Comparison of ENCODE assay signal across 18 mouse cellular contexts in the genomic region with DNA sequence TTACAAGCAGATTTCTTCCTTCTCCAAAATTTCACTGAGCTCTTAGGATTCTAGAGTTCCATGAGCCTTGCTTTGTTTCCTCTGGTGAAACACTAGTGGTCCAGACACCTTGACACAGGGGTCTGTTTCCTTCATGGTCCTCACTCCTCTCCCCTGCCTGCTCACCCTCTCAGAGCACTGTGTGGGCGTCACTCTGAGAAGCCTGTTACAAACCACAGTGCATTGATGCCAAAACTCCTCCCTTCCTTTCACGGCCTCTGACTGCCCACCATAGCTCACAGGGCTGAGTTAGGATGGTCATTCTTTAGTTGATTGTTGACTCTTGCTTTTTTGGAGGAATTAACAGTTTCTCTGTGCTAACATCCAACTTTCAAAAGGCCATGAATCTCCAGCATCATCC. TPM values are rescaled to one million over a fixed set of nuclear protein-coding genes. Genes with fewer than 3 reads are reported as not detected.
A peak's percentile ranks its signal among the peaks of the same experiment; 100 is the strongest.
DNase-seq lines count a peak whose midpoint lies in the region; ATAC-seq and TF ChIP-seq lines count a peak whose summit lies in the region.
"Had no signal": no experiment of that assay in that cellular context is flagged by ENCODE, and none has a peak within 500 bp of the region (broad histone marks: within the 10 kb centered on the region; RNA-seq: fewer than 3 reads in every experiment).

No protein-coding gene starts in this region.

- H3K4me3 ChIP-seq in midbrain, embryonic 10.5 days: no peak overlapping the region
- no peak overlapping the region for H3K4me3 ChIP-seq in midbrain, embryonic 14.5 days (replicated peaks; ENCODE audit: low read depth, low read length)
- no peak overlapping the region for H3K4me3 ChIP-seq in forebrain, embryonic 14.5 days (ENCODE audit: low read depth, low read length)
- no peak overlapping the region for H3K4me3 ChIP-seq in midbrain, postnatal 0 days (ENCODE audit: low read depth, low read length)
- H3K4me3 ChIP-seq: heart, adult 2 months; liver, embryonic 15.5 days; neural tube, embryonic 12.5 days had no signal

- H3K36me3 ChIP-seq in midbrain, embryonic 10.5 days: peaks cover 19% of the 10 kb centered on the region
- peaks cover 26% of the 10 kb centered on the region for H3K36me3 ChIP-seq in midbrain, embryonic 14.5 days (ENCODE audit: control insufficient read depth, insufficient read depth, low read length)
- peaks cover 34% of the 10 kb centered on the region for H3K36me3 ChIP-seq in forebrain, embryonic 14.5 days (ENCODE audit: control insufficient read depth, insufficient read depth, low read length)
- peaks cover 3% of the 10 kb centered on the region for H3K36me3 ChIP-seq in midbrain, postnatal 0 days (ENCODE audit: insufficient read depth, low read length)
- H3K36me3 ChIP-seq: liver, embryonic 15.5 days had no signal

- no peak overlapping the region for H3K4me2 ChIP-seq in midbrain, embryonic 14.5 days (ENCODE audit: low read length)
- no peak overlapping the region for H3K4me2 ChIP-seq in forebrain, embryonic 14.5 days (ENCODE audit: low read length)
- no peak overlapping the region for H3K4me2 ChIP-seq in midbrain, postnatal 0 days (ENCODE audit: low read depth, low read length, poor library complexity, severe bottlenecking)
- H3K4me2 ChIP-seq: liver, embryonic 15.5 days; neural tube, embryonic 12.5 days had no signal

- H3K4me1 ChIP-seq in midbrain, embryonic 10.5 days: peaks cover 63% of the 10 kb centered on the region
- peaks cover 3% of the 10 kb centered on the region; the same call in 1 of the 2 replicates for H3K4me1 ChIP-seq in midbrain, embryonic 14.5 days (ENCODE audit: control insufficient read depth, insufficient read depth, low read length)
- peaks cover 23% of the 10 kb centered on the region for H3K4me1 ChIP-seq in forebrain, embryonic 14.5 days (ENCODE audit: control insufficient read depth, insufficient read depth, low read length)
- H3K4me1 ChIP-seq in midbrain, postnatal 0 days (ENCODE audit: insufficient read depth, low read length): no peaks in the 10 kb centered on the region
- H3K4me1 ChIP-seq: liver, embryonic 15.5 days had no signal

- H3K27ac ChIP-seq in midbrain, embryonic 10.5 days (replicated peaks): peak overlapping the region; percentile 47; the same call in 1 of the 2 replicates
- H3K27ac ChIP-seq in midbrain, embryonic 14.5 days (replicated peaks; ENCODE audit: low read depth, low read length): no peak overlapping the region
- H3K27ac ChIP-seq in forebrain, embryonic 14.5 days (ENCODE audit: low read depth, low read length): peak overlapping the region; percentile 50; the same call in 1 of the 2 replicates
- H3K27ac ChIP-seq in midbrain, postnatal 0 days (ENCODE audit: low read depth, low read length): peak overlapping the region; percentile 19; the same call in 1 of the 2 replicates
- H3K27ac ChIP-seq: heart, adult 2 months; liver, embryonic 15.5 days; neural tube, embryonic 12.5 days had no signal

- no peak for TF ChIP-seq CTCF in midbrain, postnatal 0 days (IDR thresholded peaks at IDR 0.05)

- no peak overlapping the region for H3K9ac ChIP-seq in midbrain, embryonic 14.5 days (replicated peaks; ENCODE audit: low read length)
- H3K9ac ChIP-seq in forebrain, embryonic 14.5 days (ENCODE audit: low read length): no peak overlapping the region
- no peak overlapping the region for H3K9ac ChIP-seq in midbrain, postnatal 0 days (replicated peaks; ENCODE audit: low read length, poor library complexity, severe bottlenecking)
- H3K9ac ChIP-seq: liver, embryonic 15.5 days; neural tube, embryonic 12.5 days had no signal

- 15% methylated on average over 2 of the region's 2 CpGs for WGBS in midbrain, embryonic 10.5 days
- WGBS in midbrain, embryonic 14.5 days: 11% methylated on average over 2 of the region's 2 CpGs
- 8% methylated on average over 2 of the region's 2 CpGs for WGBS in forebrain, embryonic 14.5 days
- WGBS in midbrain, postnatal 0 days: 28% methylated on average over 2 of the region's 2 CpGs

- peak; percentile 34 for DNase-seq in embryo, embryonic 10 days (ENCODE audit: low spot score)
- DNase-seq in embryo, embryonic 9.5 days (ENCODE audit: extremely low spot score): no peak
- DNase-seq in midbrain, embryonic 10.5 days (ENCODE audit: low spot score): no peak
- DNase-seq in midbrain, embryonic 14.5 days: no peak
- DNase-seq in forebrain, embryonic 14.5 days (ENCODE audit: low spot score): peak; percentile 36
- peak; percentile 24 for DNase-seq in midbrain, postnatal 0 days (ENCODE audit: low spot score)
- no peak for DNase-seq in urinary bladder, postnatal 25 days (ENCODE audit: low spot score)
- no peak for DNase-seq in frontal cortex, postnatal 10 days (ENCODE audit: low spot score in 2 of 2)
- DNase-seq: adrenal gland, postnatal 25 days; cerebellum, adult 11 months; heart, adult 2 months; heart, postnatal 4 days had no signal

- H3K9me3 ChIP-seq in midbrain, embryonic 10.5 days (replicated peaks): no peaks in the 10 kb centered on the region
- H3K9me3 ChIP-seq in midbrain, embryonic 14.5 days (ENCODE audit: control insufficient read depth, low read length): no peaks in the 10 kb centered on the region
- no peaks in the 10 kb centered on the region for H3K9me3 ChIP-seq in forebrain, embryonic 14.5 days (replicated peaks; ENCODE audit: control insufficient read depth, low read length)
- no peaks in the 10 kb centered on the region for H3K9me3 ChIP-seq in midbrain, postnatal 0 days (ENCODE audit: low read length)
- H3K9me3 ChIP-seq: liver, embryonic 15.5 days; neural tube, embryonic 12.5 days had no signal

- no peaks in the 10 kb centered on the region for H3K27me3 ChIP-seq in midbrain, embryonic 10.5 days (ENCODE audit: low read depth, poor library complexity, severe bottlenecking)
- H3K27me3 ChIP-seq in midbrain, embryonic 14.5 days (ENCODE audit: control insufficient read depth, insufficient read depth, low read length): no peaks in the 10 kb centered on the region
- H3K27me3 ChIP-seq in forebrain, embryonic 14.5 days (replicated peaks; ENCODE audit: control insufficient read depth, insufficient read depth, low read length): no peaks in the 10 kb centered on the region
- H3K27me3 ChIP-seq in midbrain, postnatal 0 days (ENCODE audit: insufficient read depth, low read length): no peaks in the 10 kb centered on the region
- H3K27me3 ChIP-seq: liver, embryonic 15.5 days; neural tube, embryonic 12.5 days; Patski had no signal

- no peak for ATAC-seq in midbrain, embryonic 14.5 days (ENCODE audit: low FRiP score, low TSS enrichment)
- no peak for ATAC-seq in forebrain, embryonic 14.5 days
- ATAC-seq in midbrain, postnatal 0 days (ENCODE audit: low FRiP score): no peak
- ATAC-seq: Patski had no signal

RNA-seq across cellular contexts. Expression of gene Tigit, which starts 43.6 kb away (rescaled TPM):
- polyA plus RNA-seq in midbrain, embryonic 10.5 days (2016; fragmentation: Nextera tagmentation; extraction: Ambion mirVana): not detected in 2 replicates
- not detected in 2 replicates for polyA plus RNA-seq in midbrain, embryonic 14.5 days (2014; fragmentation: Nextera tagmentation; extraction: Ambion mirVana)
- not detected in 2 replicates for polyA plus RNA-seq in forebrain, embryonic 14.5 days (2014; fragmentation: Nextera tagmentation; extraction: Ambion mirVana)
- total RNA-seq in midbrain, postnatal 0 days (2014; rRNA removed): not detected in 2 replicates
- polyA plus RNA-seq in midbrain, postnatal 0 days (2015; fragmentation: Nextera tagmentation; extraction: Ambion mirVana): 0.17 TPM in 1 of 2 replicates, not detected in the other
- total RNA-seq: adrenal gland, postnatal 25 days; heart, adult 2 months; heart, postnatal 4 days; layer of hippocampus, adult 18-20 months; left cerebral cortex, postnatal 25 days; megakaryocyte progenitor cell, adult 5-6 weeks had no signal
- polyA plus RNA-seq: liver, embryonic 15.5 days; neural tube, embryonic 12.5 days; Patski had no signal

Comparison
In these comparisons a context has a peak if more than half of its experiments do, and no peak if none do; other contexts are left out.
1. DNase-seq: peak in embryo, embryonic 10 days (single experiment), forebrain, embryonic 14.5 days (single experiment) and midbrain, postnatal 0 days (single experiment); none in embryo, embryonic 9.5 days (single experiment), midbrain, embryonic 10.5 days (single experiment), midbrain, embryonic 14.5 days (single experiment), urinary bladder, postnatal 25 days (single experiment) and frontal cortex, postnatal 10 days (0 of 2).